Mouse (Mus musculus) lung, postnatal 36 days (tissue): Measurements from ENCODE around the gene Cbfa2t3.

Experiments used
- DNase-seq: peaks from one replicate; pipeline ENCODE4 v3.0.0; 2022; ENCODE audit warnings: mixed read lengths

Gene Cbfa2t3

GRCm38 (mm10) chr8:122663106-122663505 is 35.8 kb downstream of the Cbfa2t3 start:
- DNase-seq, result no peak

DNA sequence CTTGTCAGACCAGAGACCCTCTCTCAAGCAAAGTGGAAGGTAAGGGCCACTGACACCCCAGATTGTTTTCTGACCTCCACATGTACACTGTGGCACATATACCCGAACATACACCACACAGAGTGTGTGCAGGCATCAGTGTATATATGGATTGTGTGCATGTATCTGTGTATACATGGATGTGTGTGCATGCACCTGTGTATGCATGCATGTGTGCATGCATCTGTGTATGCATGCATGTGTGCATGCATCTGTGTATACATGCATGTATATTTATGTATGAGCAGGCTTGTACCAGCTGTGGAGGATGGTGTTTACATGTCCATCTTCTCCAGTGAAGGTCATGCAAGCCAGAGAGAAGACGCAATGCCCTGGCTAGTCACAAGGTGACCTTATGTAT is 37.0 kb downstream of the Cbfa2t3 start:
- no peak for DNase-seq

DNA sequence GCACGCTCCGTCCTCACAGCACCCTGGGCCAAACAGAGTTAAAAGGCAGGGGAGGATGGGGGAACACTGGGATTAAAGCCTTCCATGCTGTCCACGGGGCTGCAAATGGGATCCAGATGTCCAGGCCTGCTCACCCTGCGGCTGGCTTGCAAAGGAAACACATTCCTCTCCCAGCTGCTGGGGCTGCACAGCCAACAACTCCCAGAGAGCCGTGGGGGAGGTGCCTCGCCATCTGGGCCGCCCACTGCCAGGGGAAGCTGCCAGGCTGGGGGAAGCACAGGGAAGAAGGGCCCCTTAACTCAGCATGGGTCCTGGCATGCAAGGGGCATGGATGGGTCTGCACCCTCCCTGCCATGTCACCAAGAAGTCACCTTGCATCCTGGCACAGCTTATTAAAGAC is 37.8 kb downstream of the Cbfa2t3 start:
- peak; percentile 80 for DNase-seq

GRCm38 (mm10) chr8:122660022-122660421 is 38.9 kb downstream of the Cbfa2t3 start:
- DNase-seq, result no peak

GRCm38 (mm10) chr8:122658807-122659160 is 40.1 kb downstream of the Cbfa2t3 start:
- DNase-seq, result no peak

DNA sequence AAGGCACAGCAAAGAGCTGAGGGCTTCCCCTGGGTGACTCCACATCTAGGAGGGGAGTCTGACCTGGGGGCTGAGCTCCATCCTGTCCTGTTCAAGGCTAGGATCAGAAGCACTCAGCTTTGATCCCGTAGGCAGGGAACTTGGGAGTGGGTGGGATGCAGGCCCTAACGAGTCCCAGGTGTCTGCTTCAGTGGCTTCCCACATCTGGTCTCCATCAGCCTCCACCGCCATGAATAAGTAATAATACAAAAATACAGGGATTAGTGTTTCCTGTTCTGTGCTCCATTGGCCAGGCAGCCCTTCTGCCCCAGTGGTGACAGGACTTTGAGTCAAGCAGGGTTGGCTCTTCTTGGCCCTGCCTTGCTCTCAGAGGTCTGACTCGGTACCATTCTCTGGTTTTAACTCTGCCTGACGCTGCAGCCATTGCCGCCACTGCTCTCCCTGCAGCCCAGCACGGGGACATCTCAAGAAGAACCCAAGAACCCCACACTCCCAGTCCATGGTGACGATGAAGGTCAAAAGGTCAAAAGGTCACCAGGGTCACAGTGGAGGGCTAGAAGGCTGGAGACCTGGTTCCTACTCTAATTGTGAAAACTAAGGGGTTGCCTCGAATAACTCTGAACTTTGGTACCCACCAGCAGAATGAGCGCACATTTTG is 40.6 kb downstream of the Cbfa2t3 start:
- DNase-seq, result no peak

GRCm38 (mm10) chr8:122656056-122656999 is 42.6 kb downstream of the Cbfa2t3 start:
- peak; percentile 95 for DNase-seq

- peak; percentile 90 for DNase-seq
Observed at GRCm38 (mm10) chr8:122654768-122655167, 44.1 kb downstream of the Cbfa2t3 start.

DNA sequence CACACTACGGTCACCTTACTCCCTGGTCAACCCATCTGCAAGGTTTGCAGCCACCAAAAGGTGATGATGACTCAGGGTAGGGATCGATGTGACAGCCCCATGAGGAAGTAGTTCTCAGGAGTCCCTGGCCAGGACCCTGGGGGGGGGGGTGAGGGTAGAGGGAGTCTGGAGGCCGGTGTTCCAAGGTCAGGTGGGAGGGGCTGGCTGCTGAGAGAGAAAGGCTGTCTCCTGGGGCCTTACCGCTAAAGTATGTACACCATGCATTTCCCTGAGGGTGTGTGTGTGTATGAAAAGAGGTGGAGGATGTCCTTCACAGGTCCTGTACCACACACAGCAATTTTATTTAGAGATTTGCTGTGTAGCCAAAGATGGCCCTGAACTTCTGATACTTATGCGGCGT is 46.3 kb downstream of the Cbfa2t3 start:
- no peak for DNase-seq

- no peak for DNase-seq
Observed at GRCm38 (mm10) chr8:122651326-122651921, 47.5 kb downstream of the Cbfa2t3 start.

GRCm38 (mm10) chr8:122648192-122648970 is 50.5 kb downstream of the Cbfa2t3 start:
- DNase-seq, result no peak

DNA sequence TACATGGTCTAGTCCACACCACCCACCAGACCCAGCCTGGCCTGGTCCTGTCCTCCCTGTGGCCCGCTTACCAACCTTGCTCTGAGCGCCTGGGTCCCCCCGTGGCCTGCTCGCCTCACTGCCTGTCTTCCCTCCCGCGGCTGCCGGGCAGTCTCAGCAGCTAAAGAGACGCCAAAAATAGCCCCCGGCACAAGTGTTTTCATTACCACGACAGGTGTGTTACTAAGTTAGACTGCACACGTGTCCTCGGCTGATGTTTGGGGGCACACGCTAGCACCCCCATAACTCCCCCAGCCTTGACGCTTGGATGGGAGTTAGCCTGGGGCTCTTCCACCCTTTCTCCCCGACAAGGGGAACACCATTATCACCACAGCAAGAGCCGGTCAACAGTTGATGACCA is 52.6 kb downstream of the Cbfa2t3 start:
- DNase-seq, result no peak

GRCm38 (mm10) chr8:122644175-122644954 is 54.5 kb downstream of the Cbfa2t3 start:
- DNase-seq, result no peak

DNA sequence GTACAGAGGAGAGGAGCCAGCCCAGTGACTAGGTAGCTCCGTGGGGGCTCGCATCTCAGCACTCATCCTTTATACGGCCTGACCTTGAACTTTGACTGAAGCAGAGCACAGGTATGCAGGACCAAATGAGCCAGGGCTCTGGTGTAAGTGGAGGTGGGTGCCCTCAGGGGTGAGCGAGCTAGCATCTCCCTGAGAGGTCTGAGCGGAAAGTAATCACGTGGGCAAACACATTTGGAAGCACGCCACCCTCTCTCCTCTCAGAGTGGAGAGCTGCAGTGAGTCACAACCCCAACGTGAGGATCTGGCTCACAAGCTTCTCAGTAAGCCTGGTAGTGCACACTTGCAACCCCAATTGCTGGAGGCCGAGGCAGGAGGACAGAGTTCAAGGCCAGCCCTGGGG is 56.8 kb downstream of the Cbfa2t3 start:
- peak; percentile 83 for DNase-seq

- DNase-seq, result no peak
Observed at GRCm38 (mm10) chr8:122641406-122641805, 57.5 kb downstream of the Cbfa2t3 start.

- no peak for DNase-seq
Observed at GRCm38 (mm10) chr8:122640825-122641224, 58.1 kb downstream of the Cbfa2t3 start.

DNA sequence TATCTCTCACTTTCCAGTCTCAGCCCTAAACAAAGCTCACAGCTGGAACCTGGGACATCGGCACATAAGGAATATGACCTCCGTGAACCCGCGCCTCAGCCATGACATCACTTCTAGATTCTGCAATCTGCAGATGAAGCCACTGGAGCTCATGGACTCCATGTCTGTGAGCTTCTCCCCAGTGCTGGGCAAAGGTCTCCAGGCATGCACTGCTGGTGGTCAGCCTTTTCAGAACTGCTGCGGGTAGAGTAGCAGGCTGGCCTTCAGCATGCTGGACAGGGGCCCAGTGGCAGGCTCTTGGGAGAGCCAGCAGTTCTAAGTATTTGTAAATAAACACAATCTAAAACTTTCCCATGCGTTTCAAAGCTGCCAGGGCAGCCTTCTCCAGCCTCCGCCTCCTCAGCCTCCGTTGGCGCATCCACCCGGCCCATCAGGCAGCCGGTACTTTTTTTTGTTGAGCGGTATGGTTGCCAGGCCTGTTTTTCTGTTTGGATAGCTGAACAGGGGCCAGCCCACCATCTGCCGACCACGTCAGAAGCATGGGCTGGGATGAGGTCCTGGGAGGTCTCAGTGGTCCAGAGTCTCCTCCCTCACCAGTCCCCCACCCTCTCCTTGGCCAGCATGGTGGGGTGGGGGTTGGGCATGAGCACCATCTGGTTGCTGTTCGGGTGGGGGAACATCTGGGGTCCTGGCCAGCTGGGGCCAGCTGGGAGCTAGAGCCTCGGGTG is 59.2 kb downstream of the Cbfa2t3 start:
- peak; percentile 79 for DNase-seq

DNA sequence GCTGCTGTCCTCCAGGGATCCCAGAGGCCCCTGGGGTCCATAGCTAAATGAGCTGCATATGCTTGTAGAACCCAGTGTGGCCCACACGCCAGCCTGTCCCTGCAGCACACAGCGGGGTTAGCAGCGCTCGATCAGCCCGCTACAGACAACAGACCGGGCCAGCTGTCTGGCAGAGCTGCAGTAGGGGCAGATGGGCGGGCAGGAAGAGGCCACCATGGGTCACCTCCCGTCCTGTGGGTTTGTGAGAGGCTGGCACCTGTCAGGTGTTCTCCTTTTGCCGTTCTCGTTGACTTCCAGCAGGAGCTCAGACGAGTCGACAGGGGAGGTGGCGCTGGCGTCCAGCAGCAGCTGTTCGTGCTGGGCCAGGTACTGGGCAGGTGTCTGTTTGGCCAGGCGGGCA is 60.3 kb downstream of the Cbfa2t3 start:
- DNase-seq, result no peak

DNA sequence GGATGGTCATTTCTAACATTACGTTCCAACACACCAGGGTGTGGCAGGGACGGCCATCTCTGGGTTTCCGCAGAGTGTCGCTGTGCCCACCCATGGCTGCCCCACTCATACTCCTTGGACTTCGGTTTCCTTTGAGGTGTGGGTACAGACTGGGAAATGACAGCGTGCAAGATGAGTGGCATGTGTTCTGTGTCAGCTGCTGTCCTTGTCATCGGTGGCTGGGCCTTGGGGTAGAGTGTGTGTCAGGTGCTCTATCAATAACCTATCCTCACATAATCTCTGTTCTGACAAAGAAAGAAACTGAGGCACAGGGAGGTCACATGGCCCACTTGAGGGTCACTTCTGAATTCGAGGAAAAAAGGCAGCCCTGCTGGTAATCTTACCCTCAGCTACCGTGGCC is 61.7 kb downstream of the Cbfa2t3 start:
- no peak for DNase-seq

GRCm38 (mm10) chr8:122636803-122637175 is 62.1 kb downstream of the Cbfa2t3 start:
- DNase-seq, result no peak
